Mouse (Mus musculus) skeletal muscle tissue, adult 2 months (tissue): ENCODE results near the gene Skint2.

Experiments used
- DNase-seq: peaks from one replicate; pipeline ENCODE4 v3.0.0-alpha.2; 2012; ENCODE audit warnings: low read depth, low spot score

The Skint2 gene

GRCm38 (mm10) chr4:112556894-112557293 is at the start of gene Skint2:
TSS of gene Skint2 (plus strand) at chr4:112557194.
- DNase-seq: no peak
